Mouse (Mus musculus) liver, embryonic 12.5 days (tissue): ENCODE measurements around the gene Setd1a. TPM values are rescaled to one million over a fixed set of nuclear protein-coding genes. Genes with fewer than 3 reads are reported as not detected.
"Not testable (repeated sequence)": the region's sequence is repeated elsewhere in the genome, so short reads cannot be mapped to it uniquely, and the experiment has no call there.

Experiments used
- ATAC-seq: fragments of 200-750 bp; cut with Nextera tagmentation; 2 replicates; pipeline ENCODE4 v1.8.0; 2017; ENCODE audit warnings: moderate number of reproducible peaks, mild to moderate bottlenecking, moderate library complexity
- H3K27ac ChIP-seq: fragments of 300-500 bp; sonication (generic); 2 replicates; pipeline ENCODE4 v1.5.1; 2016; ENCODE audit warnings: mild to moderate bottlenecking
- H3K27me3 ChIP-seq: fragments of 300-500 bp; sonication (generic); replicated peaks from 2 replicates; pipeline ENCODE4 v1.6.1; 2016; ENCODE audit warnings: mild to moderate bottlenecking, moderate library complexity
- H3K36me3 ChIP-seq: fragments of 300-500 bp; sonication (generic); 2 replicates; pipeline ENCODE4 v1.6.1; 2016; ENCODE audit warnings: mild to moderate bottlenecking, moderate library complexity
- H3K4me1 ChIP-seq: fragments of 300-500 bp; sonication (generic); 2 replicates; pipeline ENCODE4 v1.6.1; 2016
- H3K4me2 ChIP-seq: fragments of 300-500 bp; sonication (generic); 2 replicates; pipeline ENCODE4 v1.6.1; 2016; ENCODE audit warnings: mild to moderate bottlenecking, moderate library complexity
- H3K4me3 ChIP-seq: fragments of 300-500 bp; sonication (generic); 2 replicates; pipeline ENCODE4 v1.5.1; 2016; ENCODE audit warnings: mild to moderate bottlenecking, moderate library complexity
- H3K9ac ChIP-seq: fragments of 300-500 bp; sonication (generic); 2 replicates; pipeline ENCODE4 v1.6.1; 2016; ENCODE audit warnings: mild to moderate bottlenecking, moderate library complexity
- H3K9me3 ChIP-seq: fragments of 300-500 bp; sonication (generic); replicated peaks from 2 replicates; pipeline ENCODE4 v1.6.1; 2016; ENCODE audit warnings: mild to moderate bottlenecking, moderate library complexity
- WGBS: fragments of 180-500 bp; shearing (Covaris S2); methylation state at CpG from one replicate; pipeline ENCODE4 v1.1.7; 2016; ENCODE audit not compliant: insufficient replicate concordance; 5-methylcytosine and 5-hydroxymethylcytosine counted together
- polyA plus RNA-seq: library from polyadenylated mRNA; unstranded; fragments of >200 nt; fragmentation: Nextera tagmentation; extraction: Ambion mirVana; gene quantifications from 2 replicates; pipeline ENCODE4 v1.2.1, GENCODE M21; 2016

The Setd1a gene
- 13.1 and 13.7 TPM in 2 replicates for polyA plus RNA-seq

DNA sequence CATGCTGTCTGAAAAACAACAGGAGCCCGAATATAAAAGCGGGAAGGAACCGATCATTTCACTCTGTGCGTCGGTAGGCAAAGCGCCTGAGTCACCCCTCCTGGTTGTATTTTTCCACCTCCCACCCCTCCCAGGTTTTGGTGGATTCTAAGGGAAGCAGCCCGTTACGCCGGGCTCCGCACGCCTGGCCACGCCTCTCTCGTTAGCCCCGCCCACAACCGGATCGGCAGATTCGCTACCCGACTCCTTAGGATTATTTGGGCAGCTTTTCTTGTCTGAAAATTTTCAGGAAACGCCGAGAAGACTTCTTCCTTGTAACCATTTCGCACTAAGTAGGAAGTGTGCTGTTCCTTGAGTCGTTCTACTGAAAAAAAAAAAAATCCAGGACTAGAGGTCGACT lies at the start of gene Setd1a:
Setd1a (plus strand) TSS at position 245 of the 400 bp plus-strand sequence.
- Histone ChIP-seq H3K4me1 (peaks cover 54% of the 10 kb centered on the region), H3K27me3 (no peaks in the 10 kb centered on the region)
- WGBS: under 1% methylated on average over 23 of the region's 23 CpGs

DNA sequence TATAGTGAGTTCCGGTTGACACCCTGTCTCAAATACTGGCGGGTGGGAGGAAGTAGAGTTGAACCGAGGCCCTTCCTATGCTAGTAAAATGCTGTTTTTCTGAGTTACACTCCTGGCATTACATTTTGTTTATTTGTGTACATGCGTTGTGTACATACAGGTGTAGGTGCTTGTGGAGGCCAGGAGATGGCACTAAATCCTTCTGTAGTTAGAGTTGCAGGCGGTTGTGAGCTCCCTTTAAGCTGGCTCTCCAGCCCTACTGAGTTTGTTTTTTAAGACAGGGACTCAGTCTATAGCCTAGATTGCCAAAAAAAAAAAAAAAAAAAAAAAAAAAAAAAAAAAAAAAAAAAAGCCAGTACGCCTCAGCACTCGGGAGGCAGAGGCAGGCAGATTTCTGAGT lies 48.6 kb upstream of the Setd1a start:
- no peak overlapping the region for H3K4me2 ChIP-seq
- H3K4me1 ChIP-seq: no peaks in the 10 kb centered on the region
- no peak for ATAC-seq
- H3K9me3 ChIP-seq: no peaks in the 10 kb centered on the region
- H3K27me3 ChIP-seq: 0 out of 2 replicates have a peak, but pooled peaks cover 9% of the 10 kb centered on the region
- no peaks in the 10 kb centered on the region for H3K36me3 ChIP-seq
- no peak overlapping the region for H3K27ac ChIP-seq
- H3K9ac ChIP-seq: no peak overlapping the region
- H3K4me3 ChIP-seq: no peak overlapping the region
- 61% methylated on average over 7 of the region's 7 CpGs for WGBS

More for the DNA sequence above, at the start of gene Setd1a:
- H3K9ac ChIP-seq: peak within 1 kb of the TSS; percentile 93
- peak within 1 kb of the TSS; percentile 95 for H3K27ac ChIP-seq
- peak within 1 kb of the TSS; percentile 97 for H3K4me3 ChIP-seq
- H3K4me2 ChIP-seq: peak within 1 kb of the TSS; percentile 93
- peaks cover 38% of the 10 kb centered on the region for H3K36me3 ChIP-seq
- ATAC-seq: peak; percentile 55
- H3K9me3 ChIP-seq: no peaks in the 10 kb centered on the region

DNA sequence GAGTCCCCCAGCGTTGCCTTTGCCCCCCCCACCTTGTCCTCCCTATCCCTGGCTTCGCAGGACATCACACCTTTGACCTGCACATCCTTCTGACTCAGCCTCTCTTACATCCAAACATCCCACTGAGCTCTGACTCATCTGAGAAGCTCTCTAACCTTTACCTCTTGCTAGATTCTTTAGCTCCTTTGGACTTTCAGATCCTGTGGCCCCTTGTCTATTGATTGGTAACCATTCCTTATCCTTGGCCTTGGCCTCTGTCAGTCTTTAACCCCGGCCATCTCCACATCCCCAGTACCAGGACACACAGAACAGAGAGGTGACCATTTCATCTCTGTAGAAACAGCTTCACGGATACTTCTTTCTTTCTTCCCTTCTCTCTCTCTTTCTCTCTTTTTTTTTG lies 46.3 kb upstream of the Setd1a start:
- H3K36me3 ChIP-seq: no peaks in the 10 kb centered on the region
- no peak overlapping the region for H3K9ac ChIP-seq
- H3K4me2 ChIP-seq: no peak overlapping the region
- no peak overlapping the region for H3K27ac ChIP-seq
- H3K4me3 ChIP-seq: no peak overlapping the region
- H3K9me3 ChIP-seq: no peaks in the 10 kb centered on the region
- H3K4me1 ChIP-seq: no peaks in the 10 kb centered on the region
- no peak for ATAC-seq
- 54% methylated on average over 4 of the region's 4 CpGs for WGBS
- 0 out of 2 replicates have a peak, but pooled peaks cover 6% of the 10 kb centered on the region for H3K27me3 ChIP-seq

DNA sequence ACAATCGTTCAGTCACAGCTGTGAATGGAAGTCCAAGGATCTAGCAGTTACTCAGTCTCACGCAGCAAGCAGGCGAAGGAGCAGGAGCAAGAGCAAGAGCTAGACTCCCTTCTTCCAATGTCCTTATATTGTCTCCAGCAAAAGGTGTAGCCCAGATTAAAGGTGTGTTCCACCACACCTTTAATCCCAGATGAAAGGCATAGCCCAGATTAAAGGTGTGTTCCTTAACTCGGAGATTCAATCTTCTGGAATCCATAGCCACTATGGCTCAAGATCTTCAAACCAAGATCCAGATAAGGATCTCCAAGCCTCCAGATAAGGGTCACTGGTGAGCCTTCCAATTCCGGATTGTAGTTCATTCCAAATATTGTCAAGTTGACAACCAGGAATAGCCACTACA lies 44.4 kb upstream of the Setd1a start, which contains the start of gene Ctf2:
Ctf2 (minus strand) TSS at position 101 of the 400 bp plus-strand sequence.
- not testable (repeated sequence) for H3K4me2 ChIP-seq, H3K4me1 ChIP-seq, H3K9me3 ChIP-seq, H3K36me3 ChIP-seq, ATAC-seq, H3K27me3 ChIP-seq, H3K9ac ChIP-seq, H3K4me3 ChIP-seq, H3K27ac ChIP-seq
- WGBS: 88% methylated on average over 1 of the region's 5 CpGs

DNA sequence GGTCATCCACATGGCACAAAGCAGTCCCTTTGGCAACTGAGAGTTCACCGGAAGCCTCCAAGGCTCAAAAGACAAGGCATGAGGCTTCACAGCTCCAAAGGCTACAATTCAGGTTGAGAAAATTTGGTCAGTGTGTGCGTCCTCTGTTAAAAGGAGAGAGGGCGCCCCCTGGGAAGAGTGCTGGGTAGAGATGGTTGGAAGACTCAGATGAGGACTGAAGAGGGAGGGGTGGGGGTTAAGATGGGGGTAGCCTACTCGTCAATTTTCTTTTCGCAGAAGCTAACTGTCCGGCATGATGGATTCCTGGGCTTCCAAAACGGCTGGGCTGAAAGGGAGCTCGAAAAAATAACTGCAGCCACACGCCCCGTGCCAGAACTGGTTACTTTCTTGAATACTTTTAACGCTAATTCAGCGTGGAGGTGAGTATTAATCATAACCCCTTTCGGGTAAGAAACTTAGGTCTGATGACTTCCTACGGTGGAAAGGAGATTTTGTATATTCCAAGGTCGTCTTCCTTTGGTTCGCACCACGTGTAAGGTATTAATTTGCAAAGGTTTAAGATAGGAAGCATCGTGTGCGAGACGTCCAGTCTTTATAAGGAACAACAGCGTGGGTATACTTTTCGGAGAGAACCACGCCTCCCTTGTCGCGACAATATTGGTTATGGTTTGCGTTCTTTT lies 32.0 kb upstream of the Setd1a start, which contains the start of gene Fbxl19:
Fbxl19 (plus strand) TSS at position 178 of the 680 bp plus-strand sequence.
- under 1% methylated on average over 26 of the region's 26 CpGs for WGBS
- Histone ChIP-seq H3K9me3 (no peaks in the 10 kb centered on the region), H3K27me3 (no peaks in the 10 kb centered on the region), H3K4me1 (peaks cover 32% of the 10 kb centered on the region), H3K36me3 (peaks cover 16% of the 10 kb centered on the region), H3K4me3 (peak within 1 kb of the TSS; percentile 77), H3K9ac (peak within 1 kb of the TSS; percentile 67), H3K27ac (peak within 1 kb of the TSS; percentile 86), H3K4me2 (peak within 1 kb of the TSS; percentile 97)
- no peak for ATAC-seq

DNA sequence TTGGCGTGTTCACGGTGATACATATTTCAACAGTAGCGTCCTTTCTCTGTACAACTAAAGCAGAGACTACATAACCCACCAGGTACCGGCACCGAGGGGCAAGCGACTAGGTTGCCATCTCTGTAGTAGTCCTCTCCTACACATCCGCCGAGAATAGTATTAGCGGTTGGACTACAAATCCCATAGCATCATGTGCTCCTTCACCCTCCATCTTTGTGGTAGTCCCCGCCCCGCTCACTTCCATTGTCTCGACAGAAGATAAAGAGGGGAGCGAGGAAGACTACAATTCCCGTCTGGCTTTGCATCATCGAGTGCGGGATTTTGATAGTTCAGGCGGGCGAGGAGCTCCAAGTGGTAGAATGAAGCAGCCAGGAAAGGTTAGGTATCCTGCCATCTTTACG lies 31.2 kb upstream of the Setd1a start:
- WGBS: under 1% methylated on average over 19 of the region's 19 CpGs
- H3K9me3 ChIP-seq: no peaks in the 10 kb centered on the region
- H3K27me3 ChIP-seq: no peaks in the 10 kb centered on the region
- H3K4me2 ChIP-seq: peak overlapping the region; percentile 97
- peak; percentile 82 for ATAC-seq
- peak overlapping the region; percentile 86 for H3K27ac ChIP-seq
- H3K4me1 ChIP-seq: peaks cover 32% of the 10 kb centered on the region
- H3K36me3 ChIP-seq: peaks cover 24% of the 10 kb centered on the region
- H3K9ac ChIP-seq: peak overlapping the region; percentile 67
- peak overlapping the region; percentile 77 for H3K4me3 ChIP-seq

DNA sequence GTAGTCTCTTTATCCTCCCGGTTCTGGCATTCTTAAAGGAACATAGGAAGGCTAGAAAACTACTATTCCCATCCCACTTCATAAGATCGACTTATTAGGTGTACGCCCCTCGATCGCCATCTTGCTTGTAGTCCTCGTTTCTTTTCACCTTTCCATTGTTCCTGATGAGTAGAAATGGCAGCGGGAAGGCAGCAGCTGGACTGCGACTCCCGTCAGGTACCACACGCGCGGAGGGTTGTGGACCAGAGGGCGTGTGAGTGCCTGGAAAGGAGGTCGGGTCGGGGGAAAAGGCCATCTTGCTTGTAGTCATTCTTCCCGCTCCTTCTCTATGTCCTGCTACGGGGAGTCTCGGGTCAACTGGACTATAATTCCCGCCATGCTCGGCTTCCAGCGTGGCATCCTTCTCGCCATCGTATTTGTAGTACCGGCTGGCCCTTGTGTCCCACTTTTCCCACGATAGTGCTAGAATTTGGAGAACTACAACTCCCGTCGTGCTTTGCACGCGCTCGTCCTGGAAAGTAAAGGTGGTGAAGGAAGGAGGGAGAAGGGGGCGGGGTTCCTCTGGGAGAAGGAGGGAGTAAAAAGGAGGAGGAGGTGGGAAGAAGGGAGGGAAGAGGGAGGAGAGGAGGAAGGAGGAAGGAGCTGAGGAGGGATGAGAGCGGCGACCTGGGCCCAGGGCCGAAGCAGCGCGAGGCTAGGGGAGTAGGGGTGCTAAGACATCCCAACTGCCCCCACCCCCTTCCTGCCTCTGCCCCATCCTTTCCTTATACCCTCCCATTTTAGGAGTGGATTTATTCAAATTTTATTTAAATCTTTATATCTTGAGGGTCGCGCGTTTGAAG lies 30.6 kb upstream of the Setd1a start:
- ATAC-seq: peak; percentile 68
- Histone ChIP-seq H3K27ac (peak overlapping the region; percentile 86), H3K9me3 (no peaks in the 10 kb centered on the region), H3K9ac (peak overlapping the region; percentile 67), H3K4me2 (peak overlapping the region; percentile 97), H3K4me3 (peak overlapping the region; percentile 77), H3K4me1 (peaks cover 32% of the 10 kb centered on the region), H3K36me3 (peaks cover 30% of the 10 kb centered on the region), H3K27me3 (no peaks in the 10 kb centered on the region)
- WGBS: under 1% methylated on average over 39 of the region's 39 CpGs

DNA sequence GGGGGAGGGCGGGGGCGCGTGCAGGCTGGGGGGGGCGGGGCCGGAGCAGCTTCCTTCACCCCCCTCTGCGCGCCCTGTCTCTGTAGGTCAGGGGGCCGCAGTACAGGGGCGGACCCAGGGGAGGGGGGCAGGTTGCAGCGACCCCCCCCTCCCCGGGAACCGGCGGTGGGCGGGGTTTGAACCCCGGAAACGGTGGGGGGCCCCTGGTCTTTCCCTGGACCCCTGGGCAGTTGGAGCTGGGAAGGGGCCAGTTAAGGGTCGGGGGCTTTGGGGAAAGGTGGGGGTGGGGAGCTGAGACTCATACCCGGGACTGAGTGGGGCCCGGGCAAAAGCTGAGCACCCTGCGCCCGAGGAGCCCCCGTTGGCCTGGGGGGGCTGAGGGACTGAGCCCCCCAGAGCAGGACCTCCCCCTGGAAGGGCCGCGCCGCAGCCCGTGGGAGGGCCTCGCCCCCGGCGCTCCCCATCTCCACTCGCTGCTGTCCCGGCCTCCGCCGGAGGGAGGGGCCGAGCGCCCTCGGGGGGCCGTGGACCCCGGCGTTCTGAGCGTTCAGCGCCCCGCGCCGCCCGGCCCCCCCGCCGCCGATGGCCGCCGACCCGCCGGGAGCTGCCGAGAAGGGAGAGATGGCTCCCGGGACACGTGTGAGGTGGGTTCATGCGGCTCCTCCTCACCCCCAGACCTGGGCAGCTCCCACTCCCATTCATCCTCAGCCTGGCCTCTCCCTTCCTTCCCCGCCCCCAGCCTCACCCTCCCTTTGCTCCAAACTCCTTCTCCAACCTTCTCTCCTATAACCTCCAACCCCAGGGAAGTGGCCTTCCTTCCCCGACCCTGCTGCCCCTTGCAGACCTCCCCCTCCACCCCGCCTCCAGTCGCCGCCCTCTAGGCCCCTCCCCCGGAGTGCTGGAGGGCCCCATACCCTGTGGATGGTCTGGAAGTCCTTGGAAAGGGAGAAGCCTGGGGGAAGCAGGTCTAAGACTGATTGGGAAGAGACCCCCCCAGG lies 29.7 kb upstream of the Setd1a start:
- H3K27me3 ChIP-seq: no peaks in the 10 kb centered on the region
- H3K9me3 ChIP-seq: no peaks in the 10 kb centered on the region
- peak overlapping the region; percentile 75 for H3K27ac ChIP-seq
- peak overlapping the region; percentile 77 for H3K4me3 ChIP-seq
- peak overlapping the region; percentile 97 for H3K4me2 ChIP-seq
- peaks cover 39% of the 10 kb centered on the region for H3K36me3 ChIP-seq
- peak; percentile 13 for ATAC-seq
- peaks cover 32% of the 10 kb centered on the region for H3K4me1 ChIP-seq
- peak overlapping the region; percentile 67 for H3K9ac ChIP-seq
- WGBS: 2% methylated on average over 50 of the region's 62 CpGs

DNA sequence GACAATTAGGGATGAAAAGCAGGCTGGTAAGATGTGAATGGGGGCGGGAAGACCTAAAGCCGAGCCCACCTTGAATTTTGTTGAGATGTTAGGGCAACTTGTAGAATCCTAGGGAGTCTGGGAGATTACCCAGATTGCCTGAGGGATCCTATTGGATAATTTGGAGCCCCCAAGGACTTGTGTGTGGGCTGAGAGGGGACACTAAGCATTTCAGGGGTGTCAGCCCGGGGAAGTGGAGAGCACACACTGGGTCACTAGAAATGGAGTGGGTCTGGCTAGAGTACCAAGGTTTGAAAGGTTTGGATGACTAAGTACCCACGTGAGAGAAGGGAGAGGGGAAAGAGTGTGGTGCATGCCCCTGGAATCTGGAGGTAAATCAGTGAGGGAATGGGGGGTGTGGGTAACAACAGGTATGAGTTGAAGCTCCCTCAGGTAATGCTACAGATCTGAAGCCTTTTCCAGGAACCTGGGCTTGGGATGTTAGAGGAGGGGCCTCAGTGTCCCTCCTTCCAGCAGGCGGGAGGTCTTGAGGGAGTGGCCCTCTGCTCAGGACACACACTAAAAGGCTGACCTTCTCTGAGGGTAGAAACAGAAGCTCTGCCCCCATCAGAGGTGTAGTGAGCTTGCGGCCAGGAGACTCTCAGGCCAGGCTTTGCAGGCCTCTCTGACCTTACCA lies 28.8 kb upstream of the Setd1a start:
- Histone ChIP-seq H3K9ac (no peak overlapping the region), H3K4me2 (peak overlapping the region; percentile 97), H3K4me3 (peak overlapping the region; percentile 77), H3K36me3 (peaks cover 48% of the 10 kb centered on the region), H3K4me1 (peaks cover 32% of the 10 kb centered on the region), H3K9me3 (no peaks in the 10 kb centered on the region), H3K27me3 (no peaks in the 10 kb centered on the region), H3K27ac (peak overlapping the region; percentile 75; the same call in 1 of the 2 replicates)
- no peak for ATAC-seq
- WGBS: 65% methylated on average over 6 of the region's 6 CpGs

DNA sequence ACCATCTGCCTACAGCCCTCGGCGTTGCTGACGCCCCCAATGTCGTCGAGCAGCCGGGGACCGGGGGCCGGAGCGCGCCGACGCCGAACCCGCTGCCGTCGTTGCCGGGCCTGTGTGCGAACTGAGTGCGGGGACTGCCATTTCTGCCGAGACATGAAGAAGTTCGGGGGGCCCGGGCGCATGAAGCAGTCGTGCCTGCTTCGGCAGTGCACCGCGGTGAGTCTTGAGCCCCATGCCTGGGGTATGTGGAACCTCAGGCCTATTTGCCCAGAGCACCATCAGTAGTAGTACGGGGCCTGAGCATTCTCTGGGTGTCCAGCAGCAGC lies 28.3 kb upstream of the Setd1a start:
- Histone ChIP-seq H3K36me3 (peaks cover 53% of the 10 kb centered on the region), H3K27ac (no peak overlapping the region), H3K9ac (no peak overlapping the region), H3K4me1 (peaks cover 32% of the 10 kb centered on the region), H3K4me3 (no peak overlapping the region), H3K27me3 (no peaks in the 10 kb centered on the region), H3K4me2 (no peak overlapping the region), H3K9me3 (no peaks in the 10 kb centered on the region)
- no peak for ATAC-seq
- 93% methylated on average over 28 of the region's 28 CpGs for WGBS
